Mouse (Mus musculus): ENCODE results near the gene Atrnl1. TPM values are rescaled to one million over a fixed set of nuclear protein-coding genes. Genes with fewer than 3 reads are reported as not detected.

Gene Atrnl1
- polyA plus RNA-seq, 1 experiment = 12.3 TPM

- Histone ChIP-seq H3K9ac (ENCODE audit: low read depth, poor library complexity, severe bottlenecking) (no peak overlapping the region), H3K9me3 (replicated peaks; ENCODE audit: control insufficient read depth, insufficient read depth, low read length, poor library complexity, severe bottlenecking) (no peaks in the 10 kb centered on the region), H3K27me3 (ENCODE audit: control insufficient read depth, insufficient read depth, low read length, poor library complexity, severe bottlenecking) (no peaks in the 10 kb centered on the region), H3K4me3 (ENCODE audit: low read depth, low read length) (no peak overlapping the region), H3K36me3 (ENCODE audit: control insufficient read depth, insufficient read depth, low read length, poor library complexity, severe bottlenecking) (no peaks in the 10 kb centered on the region), H3K4me1 (ENCODE audit: control insufficient read depth, insufficient read depth, low read length) (no peaks in the 10 kb centered on the region), H3K27ac (ENCODE audit: insufficient read depth, low read length) (no peak overlapping the region)
- no peak for TF ChIP-seq CTCF (IDR thresholded peaks at IDR 0.05; ENCODE audit: low read depth, low read length)
- no peak for TF ChIP-seq POLR2A (IDR thresholded peaks at IDR 0.05; ENCODE audit: insufficient read depth, low read length)
- no peak for TF ChIP-seq EP300 (IDR thresholded peaks at IDR 0.05; ENCODE audit: insufficient read depth, low read depth, low read length)
These were observed 206.9 kb downstream of the Atrnl1 start for GRCm38 (mm10) chr19:57817736-57818135.

- H3K36me3 ChIP-seq (ENCODE audit: control insufficient read depth, insufficient read depth, low read length, poor library complexity, severe bottlenecking) = no peaks in the 10 kb centered on the region
- no peak overlapping the region for H3K27ac ChIP-seq (ENCODE audit: insufficient read depth, low read length)
- no peak overlapping the region for H3K4me3 ChIP-seq (ENCODE audit: low read depth, low read length)
- no peaks in the 10 kb centered on the region for H3K27me3 ChIP-seq (ENCODE audit: control insufficient read depth, insufficient read depth, low read length, poor library complexity, severe bottlenecking)
- H3K9me3 ChIP-seq (replicated peaks; ENCODE audit: control insufficient read depth, insufficient read depth, low read length, poor library complexity, severe bottlenecking) = peaks cover 3% of the 10 kb centered on the region; the same call in 1 of the 2 replicates
- H3K9ac ChIP-seq (ENCODE audit: low read depth, poor library complexity, severe bottlenecking) = no peak overlapping the region
- H3K4me1 ChIP-seq (ENCODE audit: control insufficient read depth, insufficient read depth, low read length) = no peaks in the 10 kb centered on the region
- TF ChIP-seq CTCF (IDR thresholded peaks at IDR 0.05; ENCODE audit: low read depth, low read length) (no peak), EP300 (IDR thresholded peaks at IDR 0.05; ENCODE audit: insufficient read depth, low read depth, low read length) (no peak), POLR2A (IDR thresholded peaks at IDR 0.05; ENCODE audit: insufficient read depth, low read length) (no peak)
These were observed 212.6 kb downstream of the Atrnl1 start for GRCm38 (mm10) chr19:57823446-57823845.

GRCm38 (mm10) chr19:57825271-57826207 lies 214.7 kb downstream of the Atrnl1 start:
- TF ChIP-seq POLR2A (IDR thresholded peaks at IDR 0.05; ENCODE audit: insufficient read depth, low read length) = no peak
- no peak for TF ChIP-seq EP300 (IDR thresholded peaks at IDR 0.05; ENCODE audit: insufficient read depth, low read depth, low read length)
- no peak for TF ChIP-seq CTCF (IDR thresholded peaks at IDR 0.05; ENCODE audit: low read depth, low read length)
- no peaks in the 10 kb centered on the region for H3K36me3 ChIP-seq (ENCODE audit: control insufficient read depth, insufficient read depth, low read length, poor library complexity, severe bottlenecking)
- H3K4me3 ChIP-seq (ENCODE audit: low read depth, low read length) = no peak overlapping the region
- H3K9me3 ChIP-seq (replicated peaks; ENCODE audit: control insufficient read depth, insufficient read depth, low read length, poor library complexity, severe bottlenecking) = peaks cover 3% of the 10 kb centered on the region; the same call in 1 of the 2 replicates
- H3K27me3 ChIP-seq (ENCODE audit: control insufficient read depth, insufficient read depth, low read length, poor library complexity, severe bottlenecking) = no peaks in the 10 kb centered on the region
- no peak overlapping the region for H3K27ac ChIP-seq (ENCODE audit: insufficient read depth, low read length)
- no peaks in the 10 kb centered on the region for H3K4me1 ChIP-seq (ENCODE audit: control insufficient read depth, insufficient read depth, low read length)
- H3K9ac ChIP-seq (ENCODE audit: low read depth, poor library complexity, severe bottlenecking) = no peak overlapping the region

- H3K9me3 ChIP-seq (replicated peaks; ENCODE audit: control insufficient read depth, insufficient read depth, low read length, poor library complexity, severe bottlenecking) = peaks cover 8% of the 10 kb centered on the region
- no peak overlapping the region for H3K27ac ChIP-seq (ENCODE audit: insufficient read depth, low read length)
- no peaks in the 10 kb centered on the region for H3K27me3 ChIP-seq (ENCODE audit: control insufficient read depth, insufficient read depth, low read length, poor library complexity, severe bottlenecking)
- TF ChIP-seq EP300 (IDR thresholded peaks at IDR 0.05; ENCODE audit: insufficient read depth, low read depth, low read length) (no peak), POLR2A (IDR thresholded peaks at IDR 0.05; ENCODE audit: insufficient read depth, low read length) (no peak), CTCF (IDR thresholded peaks at IDR 0.05; ENCODE audit: low read depth, low read length) (no peak)
- no peak overlapping the region for H3K9ac ChIP-seq (ENCODE audit: low read depth, poor library complexity, severe bottlenecking)
- H3K4me3 ChIP-seq (ENCODE audit: low read depth, low read length) = no peak overlapping the region
- H3K4me1 ChIP-seq (ENCODE audit: control insufficient read depth, insufficient read depth, low read length) = no peaks in the 10 kb centered on the region
- no peaks in the 10 kb centered on the region for H3K36me3 ChIP-seq (ENCODE audit: control insufficient read depth, insufficient read depth, low read length, poor library complexity, severe bottlenecking)
These were observed 222.2 kb downstream of the Atrnl1 start for GRCm38 (mm10) chr19:57833083-57833482.

GRCm38 (mm10) chr19:57837882-57838281 lies 227.0 kb downstream of the Atrnl1 start:
- TF ChIP-seq POLR2A (IDR thresholded peaks at IDR 0.05; ENCODE audit: insufficient read depth, low read length) (no peak), CTCF (IDR thresholded peaks at IDR 0.05; ENCODE audit: low read depth, low read length) (no peak), EP300 (IDR thresholded peaks at IDR 0.05; ENCODE audit: insufficient read depth, low read depth, low read length) (no peak)
- Histone ChIP-seq H3K9ac (ENCODE audit: low read depth, poor library complexity, severe bottlenecking) (no peak overlapping the region), H3K27ac (ENCODE audit: insufficient read depth, low read length) (no peak overlapping the region), H3K4me1 (ENCODE audit: control insufficient read depth, insufficient read depth, low read length) (no peaks in the 10 kb centered on the region), H3K36me3 (ENCODE audit: control insufficient read depth, insufficient read depth, low read length, poor library complexity, severe bottlenecking) (no peaks in the 10 kb centered on the region), H3K27me3 (ENCODE audit: control insufficient read depth, insufficient read depth, low read length, poor library complexity, severe bottlenecking) (no peaks in the 10 kb centered on the region), H3K9me3 (replicated peaks; ENCODE audit: control insufficient read depth, insufficient read depth, low read length, poor library complexity, severe bottlenecking) (peaks cover 2% of the 10 kb centered on the region), H3K4me3 (ENCODE audit: low read depth, low read length) (no peak overlapping the region)

GRCm38 (mm10) chr19:57838546-57838945 lies 227.7 kb downstream of the Atrnl1 start:
- Histone ChIP-seq H3K36me3 (ENCODE audit: control insufficient read depth, insufficient read depth, low read length, poor library complexity, severe bottlenecking) (no peaks in the 10 kb centered on the region), H3K9ac (ENCODE audit: low read depth, poor library complexity, severe bottlenecking) (no peak overlapping the region), H3K9me3 (replicated peaks; ENCODE audit: control insufficient read depth, insufficient read depth, low read length, poor library complexity, severe bottlenecking) (no peaks in the 10 kb centered on the region; the same call in 1 of the 2 replicates), H3K4me1 (ENCODE audit: control insufficient read depth, insufficient read depth, low read length) (no peaks in the 10 kb centered on the region), H3K27ac (ENCODE audit: insufficient read depth, low read length) (no peak overlapping the region), H3K27me3 (ENCODE audit: control insufficient read depth, insufficient read depth, low read length, poor library complexity, severe bottlenecking) (no peaks in the 10 kb centered on the region), H3K4me3 (ENCODE audit: low read depth, low read length) (no peak overlapping the region)
- TF ChIP-seq EP300 (IDR thresholded peaks at IDR 0.05; ENCODE audit: insufficient read depth, low read depth, low read length) (no peak), POLR2A (IDR thresholded peaks at IDR 0.05; ENCODE audit: insufficient read depth, low read length) (no peak), CTCF (IDR thresholded peaks at IDR 0.05; ENCODE audit: low read depth, low read length) (no peak)
